Mouse (Mus musculus): Measurements from ENCODE around the gene Mpz. TPM values are rescaled to one million over a fixed set of nuclear protein-coding genes. Genes with fewer than 3 reads are reported as not detected.

The Mpz gene
- polyA plus RNA-seq, 1 experiment from 2014 or later = 0.05 TPM

- H3K36me3 ChIP-seq (replicated peaks; ENCODE audit: insufficient read depth, low read length) = no peaks in the 10 kb centered on the region
- H3K4me2 ChIP-seq (ENCODE audit: low read depth, low read length) = no peak overlapping the region
- DNase-seq (no peak), ATAC-seq (no peak)
- no peaks in the 10 kb centered on the region for H3K9me3 ChIP-seq (ENCODE audit: low read length)
- WGBS (ENCODE audit: insufficient replicate concordance) = 28% methylated on average over 3 of the region's 3 CpGs
- no peaks in the 10 kb centered on the region for H3K27me3 ChIP-seq (ENCODE audit: insufficient read depth, low read length)
- no peak overlapping the region for H3K9ac ChIP-seq (replicated peaks)
- TF ChIP-seq EP300 (IDR thresholded peaks at IDR 0.05; ENCODE audit: low read depth) (no peak), CTCF (IDR thresholded peaks at IDR 0.05; ENCODE audit: low read depth) (peak; percentile 58)
- H3K4me3 ChIP-seq (ENCODE audit: low read depth, low read length) = no peak overlapping the region
- peaks cover 9% of the 10 kb centered on the region for H3K4me1 ChIP-seq (ENCODE audit: insufficient read depth)
- H3K27ac ChIP-seq (ENCODE audit: low read depth) = no peak overlapping the region
These were observed 13.7 kb downstream of the Mpz start for GRCm38 (mm10) chr1:171164258-171164657.

- H3K4me3 ChIP-seq (ENCODE audit: low read depth, low read length) = no peak overlapping the region
- H3K27ac ChIP-seq (ENCODE audit: low read depth) = no peak overlapping the region
- no peaks in the 10 kb centered on the region for H3K36me3 ChIP-seq (replicated peaks; ENCODE audit: insufficient read depth, low read length)
- TF ChIP-seq EP300 (IDR thresholded peaks at IDR 0.05; ENCODE audit: low read depth) (no peak), CTCF (IDR thresholded peaks at IDR 0.05; ENCODE audit: low read depth) (no peak)
- H3K4me1 ChIP-seq (ENCODE audit: insufficient read depth) = no peaks in the 10 kb centered on the region
- DNase-seq (no peak), ATAC-seq (no peak)
- 44% methylated on average over 5 of the region's 5 CpGs for whole genome bisulfite sequencing (ENCODE audit: insufficient replicate concordance)
- no peak overlapping the region for H3K9ac ChIP-seq (replicated peaks)
- no peaks in the 10 kb centered on the region for H3K27me3 ChIP-seq (ENCODE audit: insufficient read depth, low read length)
- H3K4me2 ChIP-seq (ENCODE audit: low read depth, low read length) = no peak overlapping the region
- no peaks in the 10 kb centered on the region for H3K9me3 ChIP-seq (ENCODE audit: low read length)
These were observed 15.3 kb downstream of the Mpz start for GRCm38 (mm10) chr1:171165629-171166345.

GRCm38 (mm10) chr1:171168906-171169305 lies 18.4 kb downstream of the Mpz start:
- no peaks in the 10 kb centered on the region for H3K9me3 ChIP-seq (ENCODE audit: low read length)
- no peak overlapping the region for H3K4me2 ChIP-seq (ENCODE audit: low read depth, low read length)
- TF ChIP-seq EP300 (IDR thresholded peaks at IDR 0.05; ENCODE audit: low read depth) = no peak
- TF ChIP-seq CTCF (IDR thresholded peaks at IDR 0.05; ENCODE audit: low read depth) = no peak
- ATAC-seq (no peak), DNase-seq (no peak)
- no peaks in the 10 kb centered on the region for H3K4me1 ChIP-seq (ENCODE audit: insufficient read depth)
- no peaks in the 10 kb centered on the region for H3K27me3 ChIP-seq (ENCODE audit: insufficient read depth, low read length)
- H3K9ac ChIP-seq (replicated peaks) = no peak overlapping the region
- H3K36me3 ChIP-seq (replicated peaks; ENCODE audit: insufficient read depth, low read length) = no peaks in the 10 kb centered on the region
- WGBS (ENCODE audit: insufficient replicate concordance) = 76% methylated on average over 12 of the region's 12 CpGs
- no peak overlapping the region for H3K27ac ChIP-seq (ENCODE audit: low read depth)
- no peak overlapping the region for H3K4me3 ChIP-seq (ENCODE audit: low read depth, low read length)

GRCm38 (mm10) chr1:171169913-171170312 lies 19.4 kb downstream of the Mpz start:
- Histone ChIP-seq H3K9me3 (ENCODE audit: low read length) (no peaks in the 10 kb centered on the region), H3K27ac (ENCODE audit: low read depth) (no peak overlapping the region), H3K9ac (replicated peaks) (no peak overlapping the region), H3K27me3 (ENCODE audit: insufficient read depth, low read length) (no peaks in the 10 kb centered on the region), H3K4me2 (ENCODE audit: low read depth, low read length) (no peak overlapping the region), H3K4me3 (ENCODE audit: low read depth, low read length) (no peak overlapping the region), H3K4me1 (ENCODE audit: insufficient read depth) (no peaks in the 10 kb centered on the region), H3K36me3 (replicated peaks; ENCODE audit: insufficient read depth, low read length) (no peaks in the 10 kb centered on the region)
- TF ChIP-seq EP300 (IDR thresholded peaks at IDR 0.05; ENCODE audit: low read depth) (no peak), CTCF (IDR thresholded peaks at IDR 0.05; ENCODE audit: low read depth) (no peak)
- 52% methylated on average over 3 of the region's 3 CpGs for WGBS (ENCODE audit: insufficient replicate concordance)
- no peak for DNase-seq
- no peak for ATAC-seq

- no peaks in the 10 kb centered on the region for H3K36me3 ChIP-seq (replicated peaks; ENCODE audit: insufficient read depth, low read length)
- no peak overlapping the region for H3K4me2 ChIP-seq (ENCODE audit: low read depth, low read length)
- no peaks in the 10 kb centered on the region for H3K27me3 ChIP-seq (ENCODE audit: insufficient read depth, low read length)
- no peak overlapping the region for H3K27ac ChIP-seq (ENCODE audit: low read depth)
- H3K4me1 ChIP-seq (ENCODE audit: insufficient read depth) = no peaks in the 10 kb centered on the region
- WGBS (ENCODE audit: insufficient replicate concordance) = 27% methylated on average over 3 of the region's 3 CpGs
- no peak for TF ChIP-seq CTCF (IDR thresholded peaks at IDR 0.05; ENCODE audit: low read depth)
- TF ChIP-seq EP300 (IDR thresholded peaks at IDR 0.05; ENCODE audit: low read depth) = no peak
- no peak overlapping the region for H3K9ac ChIP-seq (replicated peaks)
- peak; percentile 27; the same call in 1 of the 2 replicates for ATAC-seq
- DNase-seq = no peak
- H3K9me3 ChIP-seq (ENCODE audit: low read length) = no peaks in the 10 kb centered on the region
- H3K4me3 ChIP-seq (ENCODE audit: low read depth, low read length) = no peak overlapping the region
These were observed 20.6 kb downstream of the Mpz start for GRCm38 (mm10) chr1:171171138-171171537.

- ATAC-seq (no peak), DNase-seq (no peak)
- Histone ChIP-seq H3K4me3 (ENCODE audit: low read depth, low read length) (no peak overlapping the region), H3K27me3 (ENCODE audit: insufficient read depth, low read length) (no peaks in the 10 kb centered on the region), H3K36me3 (replicated peaks; ENCODE audit: insufficient read depth, low read length) (no peaks in the 10 kb centered on the region), H3K27ac (ENCODE audit: low read depth) (no peak overlapping the region), H3K9ac (replicated peaks) (no peak overlapping the region), H3K9me3 (ENCODE audit: low read length) (no peaks in the 10 kb centered on the region), H3K4me1 (ENCODE audit: insufficient read depth) (no peaks in the 10 kb centered on the region), H3K4me2 (ENCODE audit: low read depth, low read length) (no peak overlapping the region)
- WGBS (ENCODE audit: insufficient replicate concordance) = 90% methylated on average over 8 of the region's 8 CpGs
- TF ChIP-seq CTCF (IDR thresholded peaks at IDR 0.05; ENCODE audit: low read depth) = no peak
- no peak for TF ChIP-seq EP300 (IDR thresholded peaks at IDR 0.05; ENCODE audit: low read depth)
These were observed 22.3 kb downstream of the Mpz start for GRCm38 (mm10) chr1:171172779-171173178.

Data from liver, postnatal 0 days (tissue).